Mouse (Mus musculus): ENCODE results near the gene Adi1. TPM values are rescaled to one million over a fixed set of nuclear protein-coding genes. Genes with fewer than 3 reads are reported as not detected.

The Adi1 gene
- total RNA-seq, 2 experiments from 2014 or later = 60.0 to 68.9 TPM

Small RNAs within 50 kb of the gene (microRNA-seq; reads per million reads assigned to microRNA genes)
- gene Mir6937 = not detected

Other genes with a start within 250 kb of the Adi1 start
- under 1 TPM; 0.37 to 0.42 TPM for gene Dcdc2c, start 122.8 kb upstream of the Adi1 start, total RNA-seq (2021)
- gene Allc, start 92.7 kb upstream of the Adi1 start, total RNA-seq (2021) = not detected
- gene Colec11, start 51.9 kb upstream of the Adi1 start, total RNA-seq (2021) = 1 to 10 TPM; 4.8 to 9.4 TPM
- 100 to 1,000 TPM; 657 to 756 TPM for gene Rps7, start 39.3 kb upstream of the Adi1 start, total RNA-seq (2021)
- gene Rnaseh1, start 25.6 kb upstream of the Adi1 start, total RNA-seq (2021) = 10 to 100 TPM; 17.4 to 19.1 TPM
- gene Trappc12, start 75.2 kb downstream of the Adi1 start, total RNA-seq (2021) = 10 to 100 TPM; 37.7 to 42.1 TPM
- gene Eipr1, start 76.6 kb downstream of the Adi1 start, total RNA-seq (2021) = 10 to 100 TPM; 21.0 to 21.1 TPM